Mouse (Mus musculus): ENCODE results near the gene Atoh7.

Gene Atoh7

DNA sequence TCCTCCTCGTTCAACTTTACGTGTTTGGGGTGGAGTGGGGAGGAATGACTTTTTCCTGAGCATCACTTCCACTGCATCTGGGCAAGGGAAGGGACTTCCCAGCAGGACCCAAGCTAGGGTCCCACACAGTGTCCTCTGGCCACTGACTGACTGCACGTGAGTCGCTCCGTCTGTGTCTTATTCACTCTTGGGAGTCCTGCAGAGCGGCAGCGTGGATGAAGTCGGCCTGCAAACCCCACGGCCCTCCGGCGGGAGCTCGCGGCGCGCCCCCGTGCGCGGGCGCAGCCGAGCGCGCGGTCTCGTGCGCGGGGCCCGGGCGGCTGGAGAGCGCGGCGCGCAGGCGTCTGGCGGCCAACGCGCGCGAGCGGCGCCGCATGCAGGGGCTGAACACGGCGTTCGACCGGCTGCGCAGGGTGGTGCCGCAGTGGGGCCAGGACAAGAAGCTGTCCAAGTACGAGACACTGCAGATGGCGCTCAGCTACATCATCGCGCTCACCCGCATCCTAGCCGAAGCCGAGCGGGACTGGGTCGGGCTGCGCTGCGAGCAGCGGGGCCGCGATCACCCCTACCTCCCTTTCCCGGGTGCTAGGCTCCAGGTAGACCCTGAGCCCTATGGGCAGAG is 601 bp downstream of the Atoh7 start:
- peak in 1 of 2 experiments; percentile 33 for DNase-seq

DNA sequence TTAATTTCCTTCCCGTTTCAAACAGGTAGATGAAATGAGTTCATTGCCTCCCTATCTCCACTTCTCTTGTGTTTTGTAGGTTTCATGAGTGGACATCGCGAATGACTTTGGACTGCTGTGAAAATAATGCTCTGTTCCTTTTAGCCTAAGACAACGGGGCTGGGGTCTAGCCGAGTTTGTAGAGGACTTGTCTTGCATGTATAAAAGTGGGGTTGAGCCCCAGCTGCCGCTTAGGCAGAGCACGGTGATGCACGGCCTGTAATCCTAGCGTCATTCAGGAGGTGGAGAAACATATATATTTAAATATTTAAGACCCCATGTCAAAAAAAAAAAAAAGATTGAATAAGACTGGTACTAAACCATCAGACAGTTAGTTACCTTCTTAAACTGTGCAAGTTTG is 1.2 kb downstream of the Atoh7 start:
- DNase-seq: no peak

DNA sequence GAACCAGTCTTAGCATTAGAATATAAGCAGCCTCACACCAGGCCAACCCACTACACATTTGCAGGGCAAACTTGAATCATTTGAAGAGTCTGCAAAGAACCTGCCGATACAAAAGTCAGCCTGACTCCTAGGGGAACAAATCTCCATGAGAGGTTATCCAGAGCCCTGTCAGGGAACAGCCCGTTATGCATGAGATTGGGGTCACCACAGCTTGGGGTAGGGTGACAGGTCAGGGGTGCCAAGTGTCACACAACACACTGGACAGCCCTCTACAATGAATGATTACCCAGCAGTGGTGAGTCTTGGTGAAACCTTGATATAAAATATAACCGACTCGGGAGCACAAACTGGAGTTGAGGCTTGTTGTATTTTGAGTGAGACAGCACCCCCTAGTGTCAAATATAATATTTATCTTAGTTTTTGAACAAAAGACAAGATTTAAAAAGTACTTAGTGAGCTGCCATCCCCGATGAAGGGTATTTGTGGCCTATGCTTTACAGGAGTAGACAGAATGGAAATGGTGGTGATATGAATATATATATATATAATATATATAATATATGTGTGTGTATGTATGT is 13.7 kb downstream of the Atoh7 start:
- DNase-seq: no peak

DNA sequence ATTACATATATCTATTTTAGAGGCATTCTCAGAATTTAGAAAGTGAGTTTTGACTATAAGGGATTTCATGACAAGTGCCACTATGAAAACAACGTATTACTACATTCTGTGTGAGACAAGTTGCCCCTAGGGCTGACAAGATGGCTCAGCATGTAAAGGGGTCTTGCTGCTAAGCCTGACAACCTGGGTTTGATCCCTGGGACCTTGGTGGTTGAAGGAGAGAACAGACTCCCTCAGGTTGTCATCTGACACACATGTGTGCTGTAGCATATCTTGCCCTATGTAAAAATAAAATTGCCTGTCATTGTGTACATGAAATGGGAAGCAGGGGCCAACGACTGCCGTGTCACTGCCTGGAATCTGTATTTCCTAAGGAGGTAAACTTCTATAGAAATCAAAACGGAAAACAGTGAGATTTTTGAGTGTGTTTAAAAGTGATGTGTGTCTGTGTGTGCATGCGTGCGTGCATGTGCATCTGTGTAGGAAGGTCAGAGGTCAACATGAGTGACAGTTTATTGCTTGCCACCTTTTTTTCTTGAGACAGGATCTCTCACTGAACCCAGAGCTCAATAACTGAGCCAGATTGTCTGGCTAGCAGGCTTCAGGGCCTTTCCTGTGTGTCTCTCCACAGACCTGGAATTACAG is 14.4 kb downstream of the Atoh7 start:
- no peak for DNase-seq

DNA sequence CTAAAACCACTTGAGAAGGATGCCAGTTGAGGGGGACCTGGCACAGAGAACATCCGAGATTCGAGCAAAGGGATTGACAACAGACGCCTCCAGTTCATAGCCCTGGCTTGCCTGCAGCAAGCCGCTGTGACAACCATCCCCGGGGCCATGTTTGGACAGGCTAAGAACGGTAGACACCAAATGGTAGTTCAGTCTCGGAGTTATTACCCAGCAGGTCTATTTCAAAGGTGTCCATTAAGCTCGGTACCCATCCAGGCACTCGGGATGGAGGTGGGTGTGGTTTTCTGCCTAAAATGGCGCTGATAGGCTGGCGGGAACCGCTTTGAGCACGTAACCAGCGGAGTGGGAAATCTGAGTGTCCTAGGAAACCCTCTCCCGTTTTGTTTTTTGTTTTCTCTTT is 16.4 kb downstream of the Atoh7 start:
- no peak for DNase-seq

DNA sequence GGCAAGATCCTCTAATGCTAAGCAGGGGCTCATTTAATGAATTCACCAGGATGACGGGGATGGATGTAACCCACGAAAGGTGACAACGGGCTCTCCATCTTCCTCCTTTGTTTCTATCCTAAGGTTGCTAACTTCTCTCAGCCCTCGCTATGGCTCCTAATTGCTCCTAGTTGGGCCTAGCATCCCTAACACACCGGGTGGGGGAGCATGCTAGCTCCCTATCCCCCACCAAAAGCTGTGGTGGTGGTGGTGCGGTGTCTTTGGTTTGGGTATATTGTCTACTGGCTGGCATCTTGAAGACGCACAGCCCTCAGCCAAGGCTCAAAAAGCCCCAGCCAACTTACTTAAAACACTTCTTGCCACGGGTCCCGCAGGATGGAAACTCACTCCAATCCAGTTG is 16.9 kb downstream of the Atoh7 start:
- no peak for DNase-seq

DNA sequence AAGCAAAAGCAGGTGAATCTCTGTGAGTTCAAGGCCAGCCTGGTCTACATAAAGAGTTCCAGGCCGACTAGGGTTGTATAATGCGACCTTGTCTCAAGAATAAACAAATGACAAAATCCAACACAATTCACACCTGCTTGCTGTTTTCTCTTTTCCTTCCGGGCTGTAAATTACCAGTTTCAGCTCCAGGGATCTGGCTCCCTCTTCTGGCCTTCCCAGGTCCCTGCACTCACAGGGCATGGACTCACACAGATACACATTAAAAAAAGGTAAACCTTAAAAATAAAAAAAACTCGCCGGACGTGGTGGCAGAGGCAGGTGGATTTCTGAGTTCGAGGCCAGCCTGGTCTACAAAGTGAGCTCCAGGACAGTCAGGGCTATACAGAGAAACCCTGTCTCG is 18.1 kb downstream of the Atoh7 start:
- no peak for DNase-seq

DNA sequence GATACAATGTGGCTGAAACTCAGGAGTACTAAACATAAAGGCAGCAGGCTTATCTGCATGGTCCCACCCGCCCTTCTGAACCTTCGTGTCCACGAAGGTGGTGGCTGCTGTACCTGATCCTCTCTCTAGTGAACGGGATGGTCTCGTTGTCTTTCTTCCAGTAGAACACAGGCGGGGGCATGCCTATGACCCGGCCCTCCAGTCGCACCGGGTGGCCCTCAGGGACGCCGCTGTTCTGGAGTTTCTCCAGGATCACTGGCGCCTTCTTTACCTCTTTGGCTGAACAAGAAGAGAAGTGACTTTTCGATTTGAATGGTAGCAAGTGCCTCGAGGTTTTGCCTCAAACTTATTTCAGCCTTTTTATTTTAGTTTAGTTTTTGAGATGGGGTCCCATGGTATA is 20.5 kb downstream of the Atoh7 start:
- DNase-seq: no peak

DNA sequence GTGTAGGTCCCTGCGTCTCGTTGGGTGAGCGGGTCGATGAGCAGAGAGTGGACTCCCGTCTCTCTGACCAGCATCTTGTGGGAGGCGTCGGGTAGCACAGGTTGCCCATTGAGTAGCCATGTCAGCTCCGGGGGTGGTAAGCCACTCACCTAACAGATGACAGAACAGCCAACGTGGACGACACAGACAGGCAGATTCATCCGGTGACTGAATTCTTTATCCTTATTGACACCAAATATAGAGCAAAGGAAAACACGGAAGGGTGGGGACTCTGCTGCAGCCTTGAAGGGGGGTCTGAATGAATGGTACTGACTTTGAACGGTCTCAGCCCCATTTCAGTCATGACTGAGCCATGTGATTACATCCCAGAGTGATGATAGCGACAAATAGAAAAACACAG is 22.5 kb downstream of the Atoh7 start:
- no peak for DNase-seq

DNA sequence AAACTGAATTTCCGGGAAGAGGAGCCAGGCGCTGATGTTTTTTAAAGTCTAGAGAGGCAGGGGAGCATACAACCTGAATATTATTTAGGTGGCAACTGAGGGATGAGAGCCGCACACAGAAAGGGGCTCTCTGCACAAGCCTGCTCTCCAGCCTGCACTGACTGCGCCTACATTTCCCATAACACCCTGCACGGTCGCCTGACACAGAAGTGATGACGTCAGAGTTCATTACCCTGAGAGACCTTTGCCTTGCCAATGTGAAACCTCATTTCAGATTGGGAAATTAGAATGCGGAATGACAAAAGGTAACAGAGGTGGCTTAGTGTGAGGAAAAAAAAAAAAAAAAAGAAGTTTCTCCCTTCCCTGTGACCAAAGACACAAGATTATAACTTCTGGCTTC is 23.1 kb downstream of the Atoh7 start:
- no peak for DNase-seq

DNA sequence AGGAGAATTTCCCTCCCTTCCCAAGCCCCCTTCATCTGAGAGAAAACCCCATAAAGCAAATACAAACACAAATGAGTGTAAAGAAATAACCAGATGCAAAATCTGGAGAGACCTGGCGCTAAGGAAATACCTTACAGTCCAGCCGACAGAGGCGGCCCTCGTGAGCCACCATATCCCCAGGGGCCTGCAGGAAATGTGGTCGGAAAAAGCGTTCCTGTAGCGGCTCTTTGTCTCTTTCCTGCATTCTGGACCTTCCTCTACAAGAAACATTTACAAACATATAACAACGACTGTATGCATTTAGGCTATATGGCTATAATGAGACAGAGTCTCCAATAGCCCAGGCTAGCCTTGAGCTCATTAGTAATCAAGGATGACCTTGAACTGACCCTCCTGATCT is 23.7 kb downstream of the Atoh7 start:
- no peak for DNase-seq

DNA sequence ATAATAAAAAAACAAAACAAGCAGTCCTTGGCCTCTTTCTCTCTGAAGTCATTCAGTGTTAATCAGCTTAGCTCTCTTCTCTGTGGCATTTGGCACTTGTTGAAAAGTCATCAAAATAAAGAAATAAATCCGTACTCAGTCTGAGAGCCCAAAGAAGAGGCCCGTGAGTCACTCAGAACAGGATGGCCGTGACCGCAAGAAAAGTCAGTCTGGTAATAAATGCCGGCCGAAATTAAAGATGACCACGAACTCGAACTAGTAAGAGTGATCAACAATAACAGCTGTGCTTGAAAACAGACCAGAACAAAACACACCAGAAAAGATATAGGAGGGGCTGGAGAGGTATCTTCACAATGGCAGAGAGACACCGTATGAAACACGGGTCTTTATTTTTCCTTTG is 24.6 kb downstream of the Atoh7 start:
- no peak for DNase-seq

DNA sequence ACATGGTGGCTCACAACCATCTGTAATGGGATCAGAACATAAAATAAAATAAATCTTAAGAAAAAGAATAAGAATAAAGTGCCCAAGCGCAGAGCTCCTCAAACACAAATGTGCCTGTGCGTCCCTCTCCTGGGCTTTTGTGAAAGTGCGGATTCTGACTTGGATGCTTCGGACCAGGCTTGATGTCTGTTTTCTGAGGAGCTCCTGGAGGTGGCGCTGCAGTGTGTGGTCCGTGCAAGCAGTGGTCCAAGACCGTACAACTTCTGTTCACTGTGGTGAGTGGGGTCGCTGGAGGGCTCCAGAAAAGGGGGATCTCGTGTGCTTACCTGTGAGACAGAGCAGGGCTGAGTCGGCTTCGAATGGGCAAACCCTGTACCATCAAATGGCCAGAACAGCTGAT is 25.9 kb downstream of the Atoh7 start:
- DNase-seq: no peak

DNA sequence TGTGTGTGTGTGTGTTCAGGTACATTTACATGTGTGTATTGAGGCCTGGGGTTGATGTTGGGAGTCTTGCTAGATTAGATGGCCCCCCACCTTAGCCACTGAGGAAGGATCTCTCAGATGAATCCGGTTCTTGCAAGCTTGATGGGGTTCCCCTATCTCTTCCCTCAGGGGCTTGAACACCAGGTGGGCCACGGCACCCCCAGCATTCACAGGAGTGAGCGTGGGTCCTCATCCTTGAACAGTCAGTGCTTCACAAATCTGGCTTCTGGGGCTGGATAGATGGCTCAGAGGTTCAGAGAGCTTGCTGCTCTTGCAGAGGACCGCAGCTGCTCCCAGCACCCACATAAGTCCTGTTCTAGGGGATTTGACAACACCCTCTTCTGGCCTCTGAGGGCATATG is 26.7 kb downstream of the Atoh7 start:
- DNase-seq: no peak

DNA sequence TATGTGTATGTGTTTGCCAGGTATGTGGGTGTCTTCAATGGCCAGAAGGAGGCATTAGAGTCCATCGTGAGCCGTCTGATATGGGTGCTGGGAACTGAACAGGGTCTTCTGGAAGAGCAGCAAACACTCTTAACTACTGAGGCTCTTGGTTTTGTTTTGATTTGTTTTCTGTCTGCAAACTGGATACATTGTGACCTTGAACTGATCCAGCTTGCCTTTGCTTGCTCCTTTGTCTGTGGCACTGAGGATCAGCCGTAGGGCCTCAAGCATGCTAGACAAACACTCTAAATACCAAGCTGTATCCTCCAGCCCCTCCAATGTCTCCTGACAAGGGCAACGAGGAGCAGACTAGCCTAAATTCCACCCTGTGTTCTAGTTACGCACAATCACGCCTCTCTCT is 27.7 kb downstream of the Atoh7 start:
- DNase-seq: no peak

DNA sequence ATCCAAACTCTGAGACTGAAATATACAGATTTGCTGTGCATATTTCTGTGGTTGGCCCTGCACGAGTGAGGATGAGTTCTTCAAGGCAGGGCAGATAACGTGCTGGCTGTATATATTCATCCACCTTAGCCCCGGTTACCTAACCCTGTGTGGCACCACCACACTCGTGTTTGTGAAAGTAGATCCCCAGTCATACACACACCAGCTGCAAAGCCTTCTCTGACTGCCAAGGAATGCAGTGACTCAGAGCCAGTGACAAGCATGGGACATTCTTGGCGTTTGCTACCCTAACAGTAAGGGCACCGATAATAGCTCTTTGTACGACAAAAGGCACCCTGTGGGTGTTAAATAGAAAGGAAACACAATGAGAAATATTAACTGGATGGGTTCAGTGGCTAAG is 28.8 kb downstream of the Atoh7 start:
- DNase-seq: no peak

DNA sequence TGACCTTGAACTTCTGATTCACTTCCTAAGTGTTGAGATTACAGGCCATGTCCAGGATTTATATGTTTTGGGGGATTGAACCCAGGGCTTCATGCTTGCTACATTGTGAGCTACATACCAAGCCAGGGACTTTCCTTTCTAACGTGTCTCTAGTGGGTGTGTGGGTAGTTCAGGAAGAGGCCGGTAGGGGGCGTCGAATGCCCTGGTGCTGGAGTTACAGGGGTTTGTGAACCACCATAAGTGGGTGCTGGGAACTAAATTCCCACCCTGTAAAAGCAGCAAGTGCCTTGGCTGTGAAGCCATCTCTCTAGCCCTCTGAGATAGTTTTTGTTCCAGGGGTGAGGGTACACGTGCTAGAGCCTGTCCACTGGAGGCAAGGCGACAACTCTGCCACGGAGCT is 31.0 kb downstream of the Atoh7 start:
- no peak for DNase-seq

DNA sequence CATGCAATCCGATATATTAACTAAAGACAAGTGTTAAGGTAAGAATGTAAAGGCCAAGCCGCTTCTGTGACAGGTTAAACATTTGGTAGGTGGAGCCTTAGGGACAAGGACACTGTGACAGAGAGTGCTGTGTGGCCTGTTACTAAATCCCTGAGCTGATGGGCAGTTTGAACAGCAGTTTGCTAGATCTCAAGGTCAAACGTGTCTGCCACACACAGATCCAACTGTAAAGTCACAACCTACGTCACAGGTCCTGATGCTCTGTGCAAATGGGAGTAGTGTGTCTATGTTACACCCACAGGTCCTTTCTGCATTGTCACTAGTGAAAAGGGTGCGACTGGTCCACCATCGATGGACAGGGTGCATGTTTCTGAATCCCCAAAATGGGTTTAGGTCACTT is 32.9 kb downstream of the Atoh7 start:
- no peak for DNase-seq

DNA sequence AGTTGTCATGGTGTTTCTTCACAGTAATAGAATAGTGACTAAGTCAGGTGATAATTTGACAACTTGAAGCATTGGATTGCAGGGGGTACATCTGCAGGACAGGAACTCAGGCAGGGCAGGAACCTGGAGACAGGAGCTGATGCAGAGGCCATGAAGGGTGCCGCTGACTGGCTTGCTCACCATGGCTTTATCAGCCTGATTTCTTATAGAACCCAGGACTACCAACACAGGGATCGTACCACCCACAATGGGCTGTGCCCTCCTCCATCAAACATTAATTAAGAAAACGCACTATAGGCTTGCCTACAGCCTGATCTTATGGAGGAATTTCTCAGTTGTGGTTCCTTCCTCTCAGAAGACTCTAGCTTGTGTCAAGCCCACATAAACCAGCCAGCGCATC is 33.9 kb downstream of the Atoh7 start:
- no peak for DNase-seq

DNA sequence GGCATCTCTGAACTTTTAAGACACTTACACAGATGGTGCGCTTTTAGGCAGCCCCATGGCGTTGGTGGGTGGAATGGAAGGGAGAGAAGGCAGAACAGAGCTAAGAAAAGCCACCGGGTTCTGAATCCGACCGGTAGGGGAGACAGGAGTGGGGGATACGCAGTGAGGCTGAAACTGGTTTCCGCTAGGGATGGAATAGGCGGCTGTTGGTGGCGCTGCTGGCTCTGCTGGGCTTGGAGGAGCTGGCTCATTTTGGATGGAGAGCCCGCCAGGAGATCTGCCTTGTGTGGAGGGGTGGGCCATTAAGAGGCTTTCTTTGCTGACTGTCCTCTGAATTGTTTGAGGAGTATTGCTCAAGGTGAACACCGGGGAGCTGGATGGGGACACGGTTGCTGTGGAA is 36.2 kb downstream of the Atoh7 start:
- DNase-seq: no peak

DNA sequence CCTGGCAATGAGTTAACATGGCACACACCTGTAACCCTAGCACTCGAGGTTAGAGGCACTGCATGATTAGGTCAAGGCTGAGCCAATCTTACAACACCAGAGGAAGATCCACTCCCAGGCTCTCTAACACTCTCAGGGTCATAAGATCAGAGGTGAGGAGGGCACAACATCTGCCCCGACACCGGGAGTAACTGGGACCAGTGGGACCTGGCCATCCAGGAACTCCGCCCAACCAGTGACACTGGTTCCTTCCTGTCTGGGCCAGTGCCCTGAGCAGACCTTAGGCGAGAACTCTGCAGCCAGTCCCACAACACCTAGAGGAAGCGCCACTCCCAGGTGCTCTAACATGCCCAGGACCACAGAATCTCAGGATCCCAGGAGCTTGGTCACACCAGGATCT is 37.0 kb downstream of the Atoh7 start:
- no peak for DNase-seq

DNA sequence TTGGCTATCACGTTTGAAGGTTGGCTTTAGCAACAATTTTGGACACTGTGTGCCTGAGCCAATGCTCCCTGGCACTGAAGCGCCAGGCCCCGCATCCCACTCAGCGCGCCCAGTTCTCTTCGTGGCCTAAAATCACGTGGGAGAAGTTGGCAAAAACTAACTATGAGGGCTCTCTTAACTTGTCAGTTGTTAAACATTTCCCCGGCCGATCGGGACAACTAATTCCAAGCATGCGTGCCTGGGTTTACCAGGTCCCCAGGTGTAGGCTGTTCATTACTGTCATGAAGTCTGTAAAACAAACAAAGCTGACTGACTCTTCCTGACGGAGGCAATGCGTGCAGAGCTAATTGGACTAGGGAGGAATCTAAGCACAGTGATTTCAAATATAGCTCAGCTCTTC is 43.2 kb downstream of the Atoh7 start:
- no peak for DNase-seq
